Mouse (Mus musculus): ENCODE results near the gene 4933411K16Rik. TPM values are rescaled to one million over a fixed set of nuclear protein-coding genes. Genes with fewer than 3 reads are reported as not detected.

4933411K16Rik gene
- total RNA-seq (2021) = not detected

- DNase-seq (ENCODE audit: low spot score) = no peak
- intact Hi-C loops (cut with DNase I) = no loop called here
These were observed at the start of gene 4933411K16Rik for GRCm38 (mm10) chr19:42051948-42052347. Gene 4933411K16Rik, plus strand, starts transcription at chr19:42052248.

- intact Hi-C loops (cut with DNase I) = no loop called here
- DNase-seq (ENCODE audit: low spot score) = no peak
These were observed 47.8 kb upstream of the 4933411K16Rik start for GRCm38 (mm10) chr19:42004258-42004657.

- intact Hi-C loops (cut with DNase I) = no loop called here
- DNase-seq (ENCODE audit: low spot score) = no peak
These were observed 46.4 kb upstream of the 4933411K16Rik start for GRCm38 (mm10) chr19:42005616-42006015.

- intact Hi-C loops (cut with DNase I) = no loop called here
- DNase-seq (ENCODE audit: low spot score) = no peak
These were observed 45.5 kb upstream of the 4933411K16Rik start for GRCm38 (mm10) chr19:42006568-42006967.

GRCm38 (mm10) chr19:42008586-42008985 lies 43.5 kb upstream of the 4933411K16Rik start:
- DNase-seq (ENCODE audit: low spot score) = no peak
- intact Hi-C loops (cut with DNase I) = no loop called here

GRCm38 (mm10) chr19:42009067-42009466 lies 43.0 kb upstream of the 4933411K16Rik start:
- no peak for DNase-seq (ENCODE audit: low spot score)
- intact Hi-C loops (cut with DNase I) = no loop called here

GRCm38 (mm10) chr19:42010436-42010835 lies 41.6 kb upstream of the 4933411K16Rik start:
- no peak for DNase-seq (ENCODE audit: low spot score)
- intact Hi-C loops (cut with DNase I) = no loop called here

- intact Hi-C loops (cut with DNase I) = no loop called here
- no peak for DNase-seq (ENCODE audit: low spot score)
These were observed 40.9 kb upstream of the 4933411K16Rik start for GRCm38 (mm10) chr19:42011123-42011522.

- intact Hi-C loops (cut with DNase I) = no loop called here
- no peak for DNase-seq (ENCODE audit: low spot score)
These were observed 37.7 kb upstream of the 4933411K16Rik start for GRCm38 (mm10) chr19:42014231-42014825.

- no peak for DNase-seq (ENCODE audit: low spot score)
- intact Hi-C loops (cut with DNase I) = no loop called here
These were observed 37.0 kb upstream of the 4933411K16Rik start for GRCm38 (mm10) chr19:42015001-42015400.

GRCm38 (mm10) chr19:42016251-42016650 lies 35.8 kb upstream of the 4933411K16Rik start:
- intact Hi-C loops (cut with DNase I) = loop anchor here (2.0 kb wide), 1 partner anchor 33 kb away; no protein-coding TSS in a partner anchor
- no peak for DNase-seq (ENCODE audit: low spot score)

- intact Hi-C loops (cut with DNase I) = loop anchor here (2.0 kb wide), 1 partner anchor 34 kb away; no protein-coding TSS in a partner anchor
- DNase-seq (ENCODE audit: low spot score) = peak; percentile 65
These were observed 35.2 kb upstream of the 4933411K16Rik start for GRCm38 (mm10) chr19:42016840-42017239.

GRCm38 (mm10) chr19:42017399-42018247 lies 34.4 kb upstream of the 4933411K16Rik start:
- intact Hi-C loops (cut with DNase I) = loop anchor here (2.0 kb wide), 1 partner anchor 35 kb away; no protein-coding TSS in a partner anchor
- peak; percentile 80 for DNase-seq (ENCODE audit: low spot score)

GRCm38 (mm10) chr19:42019011-42019522 lies 33.0 kb upstream of the 4933411K16Rik start:
- intact Hi-C loops (cut with DNase I) = no loop called here
- no peak for DNase-seq (ENCODE audit: low spot score)

- no peak for DNase-seq (ENCODE audit: low spot score)
- intact Hi-C loops (cut with DNase I) = no loop called here
These were observed 30.1 kb upstream of the 4933411K16Rik start for GRCm38 (mm10) chr19:42021681-42022541.

- DNase-seq (ENCODE audit: low spot score) = no peak
- intact Hi-C loops (cut with DNase I) = no loop called here
These were observed 29.6 kb upstream of the 4933411K16Rik start for GRCm38 (mm10) chr19:42022542-42022848.

GRCm38 (mm10) chr19:42026158-42026557 lies 25.9 kb upstream of the 4933411K16Rik start:
- intact Hi-C loops (cut with DNase I) = loop anchor here (2.0 kb wide), 1 partner anchor 127 kb away; no protein-coding TSS in a partner anchor
- peak; percentile 69 for DNase-seq (ENCODE audit: low spot score)

- intact Hi-C loops (cut with DNase I) = no loop called here
- DNase-seq (ENCODE audit: low spot score) = no peak
These were observed 20.9 kb upstream of the 4933411K16Rik start for GRCm38 (mm10) chr19:42031112-42031511.

- DNase-seq (ENCODE audit: low spot score) = no peak
- intact Hi-C loops (cut with DNase I) = loop anchor here (2.0 kb wide), 2 partner anchors 35 to 133 kb away; no protein-coding TSS in a partner anchor
These were observed 18.4 kb upstream of the 4933411K16Rik start for GRCm38 (mm10) chr19:42033611-42034010.

All from heart, postnatal 25 days (tissue).